Mouse (Mus musculus) lung, adult 2 months (tissue): ENCODE measurements around the gene Ppp1r9b.

ENCODE experiments used
- CTCF ChIP-seq: fragments of 200-500 bp; IDR thresholded peaks from 2 replicates; pipeline ENCODE4 v1.5.1; 2011; ENCODE audit warnings: mild to moderate bottlenecking, low read length, control low read depth; ENCODE audit not compliant: insufficient read depth
- POLR2A ChIP-seq: fragments of 200-500 bp; IDR thresholded peaks from 2 replicates; pipeline ENCODE4 v1.6.1; 2011; ENCODE audit warnings: low read depth, mild to moderate bottlenecking, control low read depth, low read length, borderline replicate concordance; ENCODE audit errors: extremely low read depth

- TF ChIP-seq CTCF (no peak), POLR2A (no peak)
These were observed 18.8 kb downstream of the Ppp1r9b start, which contains the start of gene Samd14 for GRCm38 (mm10) chr11:95009629-95010014.
